Mouse (Mus musculus) limb, embryonic 14.5 days (tissue): ENCODE measurements around the gene Eef2kmt. TPM values are rescaled to one million over a fixed set of nuclear protein-coding genes. Genes with fewer than 3 reads are reported as not detected.

Source experiments
- ATAC-seq: fragments of 200-750 bp; cut with Nextera tagmentation; 2 replicates; pipeline ENCODE4 v1.8.0; 2017; ENCODE audit warnings: low read depth, moderate number of reproducible peaks, moderate TSS enrichment; ENCODE audit not compliant: low FRiP score
- DNase-seq: peaks from one replicate; pipeline ENCODE4 v3.0.0-alpha.2; 2015; ENCODE audit warnings: low spot score
- H3K27ac ChIP-seq: fragments of 300-500 bp; sonication (generic); replicated peaks from 2 replicates; pipeline ENCODE4 v1.5.1; 2014; ENCODE audit warnings: low read depth, mild to moderate bottlenecking, low read length, moderate library complexity, mixed read lengths
- H3K27me3 ChIP-seq: fragments of 300-500 bp; sonication (generic); 2 replicates; pipeline ENCODE4 v1.6.1; 2014; ENCODE audit warnings: low read length, mixed read lengths; ENCODE audit not compliant: control insufficient read depth, insufficient read depth
- H3K36me3 ChIP-seq: fragments of 300-500 bp; sonication (generic); 2 replicates; pipeline ENCODE4 v1.6.1; 2014; ENCODE audit warnings: mild to moderate bottlenecking, low read length, moderate library complexity, mixed read lengths; ENCODE audit not compliant: control insufficient read depth, insufficient read depth
- H3K4me1 ChIP-seq: fragments of 300-500 bp; sonication (generic); 2 replicates; pipeline ENCODE4 v1.6.1; 2014; ENCODE audit warnings: antibody characterized with exemption, low read length, mixed read lengths; ENCODE audit not compliant: control insufficient read depth, insufficient read depth
- H3K4me2 ChIP-seq: fragments of 300-500 bp; sonication (generic); replicated peaks from 2 replicates; pipeline ENCODE4 v1.6.1; 2014; ENCODE audit warnings: low read depth, mild to moderate bottlenecking, low read length, moderate library complexity; ENCODE audit not compliant: severe bottlenecking
- H3K4me3 ChIP-seq: fragments of 300-500 bp; sonication (generic); replicated peaks from 2 replicates; pipeline ENCODE4 v1.5.1; 2014; ENCODE audit warnings: low read length
- H3K9ac ChIP-seq: fragments of 300-500 bp; sonication (generic); 2 replicates; pipeline ENCODE4 v1.6.1; 2014; ENCODE audit warnings: mild to moderate bottlenecking, low read depth, low read length, moderate library complexity; ENCODE audit not compliant: severe bottlenecking
- H3K9me3 ChIP-seq: fragments of 300-500 bp; sonication (generic); 2 replicates; pipeline ENCODE4 v1.6.1; 2016; ENCODE audit warnings: low read length; ENCODE audit not compliant: control insufficient read depth
- POLR2A ChIP-seq: fragments of 200-500 bp; IDR thresholded peaks from 2 replicates; pipeline ENCODE4 v1.8.0; 2012; ENCODE audit warnings: inconsistent platforms, mild to moderate bottlenecking, moderate library complexity, borderline replicate concordance; ENCODE audit not compliant: insufficient read depth, insufficient read length; ENCODE audit errors: extremely low read depth
- WGBS: fragments of 180-500 bp; shearing (Covaris S2); extraction: QIAGEN DNeasy Blood & Tissue Kit; methylation state at CpG from one replicate; pipeline ENCODE4 v1.1.7; 2014; 5-methylcytosine and 5-hydroxymethylcytosine counted together
- microRNA-seq: library from miRNA; unstranded; fragments of <30 nt; microRNA quantifications from one replicate; pipeline ENCODE4, GENCODE M21; 2016
- polyA plus RNA-seq, 2 experiments: library from polyadenylated mRNA; depleted of rRNA in 1 of 2; stranded (reverse) in 1 of 2; unstranded in 1 of 2; fragments of >200 nt; fragmentation: Nextera tagmentation in 1 of 2; extraction: Ambion mirVana in 1 of 2; gene quantifications; 2 replicates each; pipeline versions ENCODE4 v1.2.1 to v1.2.3; 2012 to 2014

Eef2kmt gene
- polyA plus RNA-seq, 2 experiments, result 26.7 to 36.1 TPM

DNA sequence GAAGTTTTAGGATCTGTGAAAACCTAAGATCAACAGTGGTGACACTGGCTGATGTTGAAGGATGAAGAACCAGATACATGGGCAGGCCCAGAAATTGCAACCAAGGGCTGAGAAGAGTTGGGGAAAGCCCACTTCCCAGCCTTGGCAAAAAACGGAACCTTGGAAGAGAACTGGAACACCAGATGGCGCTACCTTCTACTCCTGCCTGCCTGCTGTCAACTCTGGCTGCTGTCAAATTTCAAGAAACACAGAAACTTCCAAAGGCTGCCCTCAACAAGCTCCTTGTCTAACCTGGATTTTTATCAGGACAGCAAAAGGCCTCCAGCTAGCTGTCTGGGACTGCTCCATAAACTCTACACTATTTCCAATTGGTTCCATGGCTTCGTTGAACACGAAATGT is 53.1 kb downstream of the Eef2kmt start:
- Histone ChIP-seq H3K4me2 (peak overlapping the region; percentile 96), H3K9ac (no peak overlapping the region), H3K9me3 (no peaks in the 10 kb centered on the region), H3K36me3 (peaks cover 7% of the 10 kb centered on the region; the same call in 1 of the 2 replicates), H3K27me3 (no peaks in the 10 kb centered on the region), H3K4me1 (0 out of 2 replicates have a peak, but pooled peaks cover 5% of the 10 kb centered on the region), H3K4me3 (peak overlapping the region; percentile 73; the same call in 1 of the 2 replicates), H3K27ac (no peak overlapping the region)
- 12% methylated on average over 4 of the region's 4 CpGs for WGBS
- no peak for TF ChIP-seq POLR2A
- ATAC-seq (no peak), DNase-seq (peak; percentile 56)

DNA sequence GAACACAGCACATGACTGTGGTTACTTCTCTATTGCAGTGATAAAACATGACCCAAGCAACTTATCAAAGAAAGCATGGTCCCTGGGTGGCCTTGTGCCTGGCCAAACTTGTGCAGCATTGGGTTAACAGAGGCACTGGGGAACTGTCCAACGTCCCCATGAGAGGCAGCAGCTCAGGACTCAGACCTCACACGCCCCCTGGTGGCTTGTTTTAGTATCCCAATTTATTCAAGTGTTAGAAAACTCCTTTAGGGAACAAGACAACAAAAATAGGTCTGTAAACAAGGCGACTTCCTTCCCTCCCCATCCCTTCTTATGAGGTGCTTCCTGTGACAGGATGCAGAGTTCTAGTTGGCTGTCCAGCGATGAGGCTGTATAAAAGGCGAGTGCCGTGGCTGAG is 60.7 kb downstream of the Eef2kmt start:
- DNase-seq (peak; percentile 53), ATAC-seq (no peak)
- Histone ChIP-seq H3K9me3 (no peaks in the 10 kb centered on the region), H3K4me3 (no peak overlapping the region), H3K4me2 (no peak overlapping the region), H3K27ac (no peak overlapping the region), H3K4me1 (no peaks in the 10 kb centered on the region), H3K36me3 (peaks cover 7% of the 10 kb centered on the region; the same call in 1 of the 2 replicates), H3K27me3 (no peaks in the 10 kb centered on the region), H3K9ac (no peak overlapping the region)
- 24% methylated on average over 6 of the region's 6 CpGs for WGBS
- TF ChIP-seq POLR2A, result no peak

Small RNA genes within 50 kb of the gene (microRNA-seq; reads per million reads assigned to microRNA genes)
- not detected for gene Gm23689
- gene Gm26095, result not detected
- not detected for gene Mir6364

Other genes starting within 250 kb of the Eef2kmt start
- 2.9 and 3.5 TPM in 2 replicates for gene Smim22, start 248.7 kb downstream of the Eef2kmt start, polyA plus RNA-seq (2012; rRNA removed)
- gene Smim22, start 248.7 kb downstream of the Eef2kmt start, polyA plus RNA-seq (2014; fragmentation: Nextera tagmentation; extraction: Ambion mirVana), result 4.2 and 4.5 TPM in 2 replicates
- gene Rogdi, start 242.4 kb downstream of the Eef2kmt start, polyA plus RNA-seq (2012; rRNA removed), result 64.5 and 81.5 TPM in 2 replicates
- gene Rogdi, start 242.4 kb downstream of the Eef2kmt start, polyA plus RNA-seq (2014; fragmentation: Nextera tagmentation; extraction: Ambion mirVana), result 50.1 and 56.7 TPM in 2 replicates
- gene Glyr1, start 206.1 kb downstream of the Eef2kmt start, polyA plus RNA-seq (2012; rRNA removed), result 121 and 127 TPM in 2 replicates
- 87.9 and 102 TPM in 2 replicates for gene Glyr1, start 206.1 kb downstream of the Eef2kmt start, polyA plus RNA-seq (2014; fragmentation: Nextera tagmentation; extraction: Ambion mirVana)
- gene Ubn1, start 205.9 kb downstream of the Eef2kmt start, polyA plus RNA-seq (2012; rRNA removed), result 37.9 and 46.9 TPM in 2 replicates
- gene Ubn1, start 205.9 kb downstream of the Eef2kmt start, polyA plus RNA-seq (2014; fragmentation: Nextera tagmentation; extraction: Ambion mirVana), result 25.7 and 29.0 TPM in 2 replicates
- gene Ppl, start 123.6 kb downstream of the Eef2kmt start, polyA plus RNA-seq (2012; rRNA removed), result 8.9 and 15.6 TPM in 2 replicates
- 23.5 and 33.7 TPM in 2 replicates for gene Ppl, start 123.6 kb downstream of the Eef2kmt start, polyA plus RNA-seq (2014; fragmentation: Nextera tagmentation; extraction: Ambion mirVana)
- gene Sec14l5, start 108.9 kb downstream of the Eef2kmt start, polyA plus RNA-seq (2012; rRNA removed), result 0.45 and 0.61 TPM in 2 replicates
- gene Sec14l5, start 108.9 kb downstream of the Eef2kmt start, polyA plus RNA-seq (2014; fragmentation: Nextera tagmentation; extraction: Ambion mirVana), result 0.10 and 0.12 TPM in 2 replicates
- 16.3 and 23.2 TPM in 2 replicates for gene Nagpa, start 52.0 kb downstream of the Eef2kmt start, polyA plus RNA-seq (2012; rRNA removed)
- gene Nagpa, start 52.0 kb downstream of the Eef2kmt start, polyA plus RNA-seq (2014; fragmentation: Nextera tagmentation; extraction: Ambion mirVana), result 17.0 and 17.2 TPM in 2 replicates
- 2.9 and 3.0 TPM in 2 replicates for gene AU021092, start 33.7 kb downstream of the Eef2kmt start, polyA plus RNA-seq (2012; rRNA removed)
- gene AU021092, start 33.7 kb downstream of the Eef2kmt start, polyA plus RNA-seq (2014; fragmentation: Nextera tagmentation; extraction: Ambion mirVana), result 2.5 and 2.9 TPM in 2 replicates
- 59.0 and 66.7 TPM in 2 replicates for gene Alg1, start 22.4 kb downstream of the Eef2kmt start, polyA plus RNA-seq (2012; rRNA removed)
- gene Alg1, start 22.4 kb downstream of the Eef2kmt start, polyA plus RNA-seq (2014; fragmentation: Nextera tagmentation; extraction: Ambion mirVana), result 34.8 and 36.0 TPM in 2 replicates